Mouse (Mus musculus) brain, adult 2 months (tissue): ENCODE measurements at regions not wholly inside any gene's neighbourhood (a gene's known extent, or its start where the extent isn't known, plus 50 kb on each side); places are given as distances from the start of the nearest gene placed in this dataset.

Experiments used
- DNase-seq: peaks from one replicate; pipeline ENCODE4 v3.0.0; 2011; ENCODE audit warnings: low read depth, low spot score

DNA sequence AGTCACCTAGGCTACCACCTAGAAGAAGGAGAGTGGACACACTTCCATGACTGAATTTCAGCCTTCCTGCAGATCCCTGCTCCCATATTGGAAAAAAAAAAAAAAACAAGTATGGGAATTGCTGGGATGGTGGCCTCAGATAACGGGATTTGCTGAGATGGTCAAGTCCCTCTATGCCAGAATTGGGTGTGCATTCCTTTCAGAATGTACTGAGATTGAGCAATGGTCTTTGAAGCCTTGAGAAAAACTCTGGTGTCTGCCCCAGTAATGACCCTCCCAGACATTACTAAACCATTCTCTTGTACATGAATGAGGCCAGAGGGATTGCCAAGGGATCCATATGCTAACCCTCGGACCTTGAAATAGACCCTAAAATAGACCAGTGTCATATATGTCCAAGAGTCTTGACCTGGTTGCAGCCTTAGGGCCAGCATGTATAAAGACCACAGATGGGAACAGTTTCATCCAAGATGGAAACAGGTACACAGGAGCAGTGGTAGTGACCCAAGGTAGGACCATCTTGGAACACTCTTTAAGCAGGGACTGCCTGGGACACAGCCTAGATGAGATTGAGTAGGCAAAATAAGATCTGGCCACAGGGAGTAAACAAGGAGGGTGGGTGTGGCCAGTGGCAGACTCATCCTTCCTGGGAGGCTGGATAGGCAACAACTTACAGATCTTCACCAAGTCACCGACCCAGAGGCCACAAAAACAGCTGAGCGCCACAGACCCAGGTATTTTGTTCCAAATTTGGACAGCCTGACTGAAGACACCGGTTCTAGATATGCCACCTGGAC lies 882.9 kb upstream of the 9430069I07Rik start:
- DNase-seq = no peak

DNA sequence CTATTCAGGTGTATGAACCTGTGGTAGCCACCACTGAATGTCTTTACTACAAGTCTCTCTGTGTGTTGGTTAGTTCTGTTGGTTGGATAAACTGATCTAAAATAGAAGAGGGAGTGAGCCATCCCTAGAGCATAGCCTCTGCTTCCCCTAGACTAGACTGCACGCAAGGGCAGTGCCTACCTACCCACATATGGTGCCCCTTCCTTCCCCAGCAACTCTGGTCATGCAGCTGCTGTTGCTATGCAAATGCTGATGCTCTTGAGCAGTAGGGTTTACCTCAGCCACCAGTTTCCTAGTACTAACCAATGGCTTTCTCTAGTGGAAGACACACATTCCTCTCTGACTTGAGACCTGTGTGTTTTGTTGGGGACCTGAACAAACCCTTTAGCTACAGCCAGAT lies 881.0 kb upstream of the 9430069I07Rik start:
- no peak for DNase-seq

DNA sequence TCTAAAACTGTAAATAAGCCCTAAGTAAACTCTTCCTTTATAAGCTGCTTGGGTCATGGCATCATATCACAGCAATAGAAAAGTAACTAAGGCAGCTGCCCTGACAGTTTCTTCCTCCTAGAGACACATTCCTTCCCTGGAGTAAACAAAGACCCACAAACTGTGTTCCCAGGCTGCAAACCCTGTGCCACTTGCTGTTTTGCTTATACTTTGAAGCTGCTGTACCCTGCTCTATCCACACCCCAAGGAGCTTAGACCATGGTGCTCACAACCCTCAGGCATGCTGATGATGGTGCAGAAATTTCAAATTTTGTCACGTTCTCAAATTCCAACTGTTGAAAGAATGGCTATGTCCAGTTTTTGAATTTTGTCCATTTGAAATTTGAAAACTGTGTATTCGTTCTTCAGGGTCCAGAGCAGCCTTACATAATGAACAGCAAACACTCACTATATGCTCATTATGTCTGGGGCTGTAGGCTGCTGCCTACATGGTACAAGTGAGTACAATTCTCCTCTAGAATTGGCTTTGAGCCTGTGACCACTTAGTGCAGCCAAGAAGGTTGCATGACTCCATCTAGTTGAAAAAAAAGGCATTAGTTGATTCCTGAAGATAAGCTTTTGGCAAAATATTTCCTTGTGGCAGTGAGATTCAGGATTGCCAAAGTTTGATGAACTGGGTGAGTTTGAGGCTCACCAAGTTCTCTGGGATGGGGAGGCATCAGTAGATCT lies 876.5 kb upstream of the 9430069I07Rik start:
- peak; percentile 3 for DNase-seq

DNA sequence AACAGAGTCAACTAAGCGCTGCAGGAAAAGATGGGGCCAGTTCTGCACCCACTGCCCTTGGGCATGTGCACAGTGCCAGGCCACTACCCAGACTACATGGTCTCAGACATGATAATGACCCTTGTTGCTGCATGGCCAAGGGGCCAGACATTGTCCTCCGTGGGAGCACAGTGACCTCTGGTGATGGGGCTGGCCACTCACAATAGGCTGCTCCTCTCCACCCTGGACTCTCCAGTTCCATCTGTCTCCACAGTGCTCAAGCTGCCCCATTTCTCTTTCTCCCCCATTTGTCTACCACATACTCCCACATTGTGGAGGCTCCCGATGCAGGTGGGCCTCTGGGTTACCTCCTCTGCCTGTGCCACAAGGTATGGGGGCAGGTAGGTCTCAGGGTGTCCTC lies 871.9 kb upstream of the 9430069I07Rik start:
- DNase-seq = no peak
